Mouse (Mus musculus): ENCODE data around the gene Nxph4. TPM values are rescaled to one million over a fixed set of nuclear protein-coding genes. Genes with fewer than 3 reads are reported as not detected.

Nxph4 gene
- polyA plus RNA-seq, 1 experiment, result 0.33 TPM

- TF ChIP-seq GATA1 (IDR thresholded peaks at IDR 0.05; ENCODE audit: low read length), result no peak
Measured at GRCm38 (mm10) chr10:127490160-127491127, 43.9 kb downstream of the Nxph4 start.

GRCm38 (mm10) chr10:127488856-127489255 is 45.5 kb downstream of the Nxph4 start:
- TF ChIP-seq GATA1 (IDR thresholded peaks at IDR 0.05; ENCODE audit: low read length), result no peak

- TF ChIP-seq GATA1 (IDR thresholded peaks at IDR 0.05; ENCODE audit: low read length), result no peak
Measured at GRCm38 (mm10) chr10:127485235-127485634, 49.1 kb downstream of the Nxph4 start.

- TF ChIP-seq GATA1 (IDR thresholded peaks at IDR 0.05; ENCODE audit: low read length), result no peak
Measured at GRCm38 (mm10) chr10:127480833-127481813, 53.2 kb downstream of the Nxph4 start.

- no peak for TF ChIP-seq GATA1 (IDR thresholded peaks at IDR 0.05; ENCODE audit: low read length)
Measured at GRCm38 (mm10) chr10:127479131-127479530, 55.2 kb downstream of the Nxph4 start.

- no peak for TF ChIP-seq GATA1 (IDR thresholded peaks at IDR 0.05; ENCODE audit: low read length)
Measured at GRCm38 (mm10) chr10:127477301-127477700, 57.1 kb downstream of the Nxph4 start.

- TF ChIP-seq GATA1 (IDR thresholded peaks at IDR 0.05; ENCODE audit: low read length), result no peak
Measured at GRCm38 (mm10) chr10:127476541-127476940, 57.8 kb downstream of the Nxph4 start.

Other genes with a start within 250 kb of the Nxph4 start
- gene Mbd6, start 245.5 kb downstream of the Nxph4 start, polyA plus RNA-seq (2012), result 225 and 300 TPM in 2 replicates
- 81.9 and 143 TPM in 2 replicates for gene Mars, start 222.8 kb downstream of the Nxph4 start, polyA plus RNA-seq (2012)
- 21.2 and 32.2 TPM in 2 replicates for gene Arhgap9, start 212.6 kb downstream of the Nxph4 start, polyA plus RNA-seq (2012)
- 0.05 and 0.06 TPM in 2 replicates for gene Gli1, start 192.6 kb downstream of the Nxph4 start, polyA plus RNA-seq (2012)
- gene Inhbe, start 180.1 kb downstream of the Nxph4 start, polyA plus RNA-seq (2012), result not detected in 2 replicates
- not detected in 2 replicates for gene Inhbc, start 164.1 kb downstream of the Nxph4 start, polyA plus RNA-seq (2012)
- 79.9 and 87.4 TPM in 2 replicates for gene R3hdm2, start 154.2 kb downstream of the Nxph4 start, polyA plus RNA-seq (2012)
- gene Stac3, start 32.9 kb downstream of the Nxph4 start, polyA plus RNA-seq (2012), result 0.10 and 0.22 TPM in 2 replicates
- 530 and 621 TPM in 2 replicates for gene Ndufa4l2, start 19.6 kb downstream of the Nxph4 start, polyA plus RNA-seq (2012)
- 613 and 703 TPM in 2 replicates for gene Shmt2, start 12.1 kb downstream of the Nxph4 start, polyA plus RNA-seq (2012)
- gene Lrp1, start 86.6 kb upstream of the Nxph4 start, polyA plus RNA-seq (2012), result 0.06 and 0.12 TPM in 2 replicates
- gene Stat6, start 108.4 kb upstream of the Nxph4 start, polyA plus RNA-seq (2012), result 30.3 and 51.0 TPM in 2 replicates
- 3.8 and 8.0 TPM in 2 replicates for gene Nemp1, start 132.3 kb upstream of the Nxph4 start, polyA plus RNA-seq (2012)
- 68.1 and 76.8 TPM in 2 replicates for gene Nab2, start 134.0 kb upstream of the Nxph4 start, polyA plus RNA-seq (2012)
- 0.05 TPM in 1 of 2 replicates, not detected in the other for gene Myo1a, start 170.6 kb upstream of the Nxph4 start, polyA plus RNA-seq (2012)
- gene Tac2, start 189.9 kb upstream of the Nxph4 start, polyA plus RNA-seq (2012), result not detected in 2 replicates
- gene Zbtb39, start 205.0 kb upstream of the Nxph4 start, polyA plus RNA-seq (2012), result 3.1 and 3.4 TPM in 2 replicates
- gene Gpr182, start 217.2 kb upstream of the Nxph4 start, polyA plus RNA-seq (2012), result not detected in 2 replicates
- not detected in 2 replicates for gene Rdh1, start 225.2 kb upstream of the Nxph4 start, polyA plus RNA-seq (2012)
- not detected in 2 replicates for gene Rdh16f1, start 225.2 kb upstream of the Nxph4 start, polyA plus RNA-seq (2012)
- gene Rdh9, start 241.8 kb upstream of the Nxph4 start, polyA plus RNA-seq (2012), result not detected in 2 replicates